Mouse (Mus musculus) left cerebral cortex, adult 6 months (tissue): ENCODE measurements around the gene Sec1. TPM values are rescaled to one million over a fixed set of nuclear protein-coding genes. Genes with fewer than 3 reads are reported as not detected.

ENCODE experiments used
- long read RNA-seq, 2 experiments: library from polyadenylated mRNA; unstranded; transcript quantifications; one replicate each; pipeline ENCODE4 v2.0.0; 2019 to 2020
- polyA plus RNA-seq: library from polyadenylated mRNA; unstranded; fragments of <200 nt; fragmentation: Nextera tagmentation; gene quantifications from 2 replicates; pipeline ENCODE4 v1.2.3, GENCODE M21; 2021

Sec1 gene
- polyA plus RNA-seq: 0.26 and 0.38 TPM in 2 replicates
- long read RNA-seq, experiment 1, partial matches to known transcripts: 2 of 6 reads
- long read RNA-seq, experiment 1, other reads (novel, unspliced or antisense): 4 of 6 reads
- long read RNA-seq, experiment 2: 0 reads

DNA sequence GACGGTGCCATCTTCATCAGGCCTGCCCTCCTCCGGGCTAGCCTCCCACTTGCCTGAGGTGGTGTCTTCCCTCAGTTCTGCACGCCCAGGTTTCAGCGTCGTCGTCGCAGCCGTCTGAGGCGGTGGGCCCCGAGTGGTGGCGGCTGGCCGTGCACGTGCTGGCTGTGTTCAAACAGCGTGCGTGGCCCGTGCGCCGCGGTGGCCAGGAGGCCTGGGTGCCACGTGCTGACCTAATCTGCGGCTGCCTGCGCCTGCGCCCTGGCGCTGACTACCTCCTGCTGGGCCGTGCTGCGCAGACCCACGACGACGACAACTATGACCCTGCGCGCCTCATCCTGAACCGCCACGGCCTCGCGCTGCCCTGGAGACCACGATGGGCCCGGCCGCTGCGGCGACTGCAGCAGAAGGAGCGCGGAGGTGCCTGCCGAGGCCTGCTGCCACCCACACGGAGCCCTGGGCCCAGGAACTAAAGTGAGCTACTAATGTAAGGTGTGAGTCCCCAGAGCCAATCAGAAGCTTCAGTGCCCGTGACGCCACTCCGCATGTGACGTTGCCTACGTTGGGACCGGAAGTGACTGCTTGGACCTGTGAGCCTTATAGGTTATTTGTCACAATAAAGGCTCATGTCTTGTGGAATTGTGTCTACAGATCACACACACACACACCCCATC is at the start of gene Sec1:
Sec1 (minus strand) TSS at position 482 of the 671 bp plus-strand sequence.

DNA sequence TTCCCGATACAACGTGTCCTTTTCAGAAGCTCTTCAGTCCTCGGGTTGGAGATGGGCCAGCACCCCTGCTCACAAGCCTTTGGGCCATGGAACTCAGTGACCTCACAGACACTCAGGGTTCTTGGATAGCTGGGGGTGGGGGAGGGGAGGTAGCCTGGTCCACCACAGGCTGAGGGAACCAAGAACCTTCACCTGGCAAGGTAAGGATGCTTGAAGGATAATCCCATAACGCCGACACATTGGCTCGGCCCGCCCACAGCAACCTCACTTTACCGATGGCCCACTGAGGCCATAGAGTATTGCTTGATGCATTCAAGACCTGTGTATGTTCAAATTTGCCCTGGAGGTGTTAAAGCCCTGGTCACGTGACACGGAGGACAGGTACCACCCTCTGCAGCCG is 31.5 kb upstream of the Sec1 start, which contains the start of gene Spaca4:
Spaca4 (minus strand) TSS at position 101 of the 400 bp plus-strand sequence.

DNA sequence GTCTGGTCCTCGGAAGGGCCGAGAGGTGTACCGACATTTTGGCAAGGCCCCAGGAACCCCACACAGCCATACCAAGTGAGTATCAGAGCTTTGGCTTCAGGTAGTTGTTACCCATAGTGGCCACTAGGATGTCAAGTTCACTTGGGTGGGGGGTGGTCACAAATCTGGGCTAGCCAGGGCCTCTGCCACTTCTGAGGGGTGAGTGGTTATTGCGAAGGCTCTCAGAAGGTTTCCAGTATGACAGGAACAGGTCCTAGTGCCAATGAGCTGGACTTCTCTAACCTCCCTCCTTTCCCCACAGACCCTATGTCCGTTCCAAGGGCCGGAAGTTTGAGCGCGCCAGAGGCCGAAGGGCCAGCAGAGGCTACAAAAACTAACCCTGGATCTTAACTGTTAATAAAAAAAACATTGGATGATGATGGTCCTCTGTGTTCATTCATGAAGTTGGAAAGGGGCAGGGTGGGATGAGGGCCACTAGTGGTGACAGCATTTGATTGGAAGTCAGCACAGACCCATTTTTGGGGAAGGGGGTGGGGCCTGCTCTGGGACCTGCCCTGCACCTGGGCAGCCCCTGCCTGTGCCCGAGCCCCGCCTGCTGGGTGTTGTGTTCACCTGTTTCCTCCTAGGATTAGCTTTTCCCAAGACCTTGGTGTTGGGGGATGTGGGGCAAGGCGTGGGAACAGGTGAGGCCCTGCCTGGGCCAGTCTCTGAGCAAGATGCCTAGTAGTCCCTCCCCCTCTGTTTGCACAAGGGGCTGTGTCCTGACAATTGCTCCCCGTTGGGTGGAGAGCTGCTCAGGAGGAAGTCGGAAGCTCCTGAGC is 26.4 kb upstream of the Sec1 start, which contains the start of gene Fam83e:
Fam83e (plus strand) TSS at position 800 of the 821 bp plus-strand sequence.

DNA sequence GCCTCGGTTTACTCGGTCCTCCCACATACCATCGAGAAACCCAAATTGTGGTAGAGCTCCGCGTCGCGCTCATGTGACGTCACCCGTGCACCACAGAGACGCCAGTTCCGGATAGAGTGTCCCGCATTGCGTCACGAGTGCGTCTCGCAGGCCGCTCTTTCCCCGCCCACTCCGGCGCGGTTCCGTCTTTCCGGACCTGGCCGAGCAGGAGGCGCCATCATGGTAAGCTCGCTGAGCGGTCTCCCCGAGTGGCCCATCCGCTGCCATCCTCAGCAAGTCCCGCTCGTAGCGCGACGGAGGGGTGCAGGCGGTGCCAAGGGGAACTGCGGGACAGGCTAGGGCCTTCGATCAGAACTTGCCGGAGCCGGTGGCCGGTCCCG is 23.7 kb upstream of the Sec1 start, which contains the start of gene Sphk2:
Sphk2 (minus strand) TSS at position 85 of the 380 bp plus-strand sequence.

DNA sequence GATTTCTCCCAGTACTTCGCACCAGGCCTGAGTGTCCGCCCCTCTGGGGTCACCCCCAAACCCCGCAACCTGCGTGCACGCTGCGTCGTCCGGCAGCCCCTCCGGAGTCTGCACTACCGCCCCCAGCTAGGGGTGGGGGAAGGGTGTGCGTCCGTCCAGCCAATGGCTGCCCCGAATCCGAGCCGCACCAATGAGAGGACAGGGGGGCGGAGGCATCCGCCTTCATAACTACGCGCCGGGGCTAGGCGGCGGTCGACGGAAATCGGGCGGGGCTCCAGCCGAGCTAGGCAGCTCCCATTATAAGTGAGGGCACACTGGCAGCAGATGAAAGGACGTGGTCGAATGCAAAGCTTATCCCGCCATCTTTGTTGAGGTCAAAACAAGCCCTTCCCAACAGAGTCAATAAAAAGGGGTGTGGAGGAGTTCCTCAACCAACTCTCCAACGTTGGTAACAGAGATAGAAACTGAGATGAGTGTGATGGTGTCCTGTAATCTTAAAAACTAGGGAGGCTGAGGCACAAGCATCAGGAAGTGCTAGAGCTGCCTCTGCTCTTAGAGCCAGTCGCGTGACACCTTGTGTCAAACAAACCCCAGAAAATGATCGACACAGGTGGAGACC is 21.0 kb upstream of the Sec1 start, which contains the start of gene Rpl18:
Rpl18 (plus strand) TSS at position 368 of the 619 bp plus-strand sequence.

DNA sequence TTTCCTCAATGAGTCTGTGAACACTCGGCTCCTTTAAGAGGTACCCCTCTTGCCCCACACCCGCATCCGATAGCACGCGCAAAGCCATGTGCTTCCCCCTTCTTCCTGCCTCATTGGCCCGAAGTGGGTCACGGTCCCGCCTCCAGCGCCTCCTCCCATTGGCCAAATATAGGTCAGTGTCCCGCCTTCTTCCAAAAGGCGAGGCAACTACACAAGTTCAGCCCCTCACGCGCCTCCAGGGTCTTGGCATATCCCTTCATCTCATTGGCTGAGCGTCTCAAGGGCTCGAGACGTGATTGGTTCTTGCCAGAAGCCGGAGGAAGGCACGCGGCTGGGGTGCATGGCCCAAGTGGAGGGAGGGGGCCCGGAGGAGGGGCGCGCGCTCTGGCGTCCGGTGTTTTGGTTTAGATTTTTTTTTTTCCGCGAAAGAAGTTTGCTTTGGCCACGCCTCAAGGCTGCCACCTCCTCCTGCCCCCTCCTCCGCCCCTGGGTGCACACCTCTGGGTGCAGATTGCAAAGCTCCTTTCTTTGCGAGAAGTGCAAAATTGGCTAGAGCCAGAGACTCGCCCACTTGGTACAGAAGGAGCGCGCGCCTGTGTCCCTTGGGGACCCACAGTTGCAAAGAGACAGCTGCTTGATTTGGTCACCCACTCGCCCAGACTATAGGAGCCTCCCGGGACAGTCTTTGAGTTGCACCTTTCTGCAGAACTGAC is 10.7 kb upstream of the Sec1 start, which contains the start of gene Dbp:
Dbp (plus strand) TSS at position 359 of the 713 bp plus-strand sequence.

DNA sequence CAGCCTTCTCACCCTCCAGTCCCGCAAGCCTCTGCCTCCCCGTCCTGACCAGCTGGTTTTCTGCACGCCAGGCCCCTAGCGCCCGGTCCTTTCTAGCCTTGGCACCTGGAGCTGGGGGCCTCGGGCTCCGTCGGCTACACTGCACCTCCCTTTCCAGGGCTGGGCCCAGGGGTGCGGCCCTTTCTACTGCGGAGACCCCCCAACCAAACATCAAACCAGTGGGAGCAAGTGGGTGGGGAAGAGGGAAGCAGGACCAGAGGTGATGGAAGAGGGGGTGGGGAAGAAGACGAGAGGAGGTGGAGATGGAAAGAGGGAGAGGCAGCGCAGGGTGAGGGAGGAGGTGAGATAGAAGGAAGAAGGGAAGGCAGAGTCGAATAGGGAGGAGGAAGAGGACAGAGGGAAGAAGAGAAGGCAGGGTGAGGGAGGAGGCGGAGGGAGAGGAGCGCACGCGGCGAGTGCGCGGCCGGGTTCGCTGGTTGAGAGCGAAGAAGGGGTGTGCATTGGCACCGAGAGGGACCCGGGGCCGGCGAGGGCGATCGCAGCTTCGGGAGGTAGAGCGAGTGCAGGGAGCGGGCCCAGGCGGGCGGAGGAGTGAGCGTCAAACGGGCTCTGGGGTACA is 5.4 kb upstream of the Sec1 start, which contains the start of gene Car11:
Car11 (plus strand) TSS at position 321 of the 619 bp plus-strand sequence.

DNA sequence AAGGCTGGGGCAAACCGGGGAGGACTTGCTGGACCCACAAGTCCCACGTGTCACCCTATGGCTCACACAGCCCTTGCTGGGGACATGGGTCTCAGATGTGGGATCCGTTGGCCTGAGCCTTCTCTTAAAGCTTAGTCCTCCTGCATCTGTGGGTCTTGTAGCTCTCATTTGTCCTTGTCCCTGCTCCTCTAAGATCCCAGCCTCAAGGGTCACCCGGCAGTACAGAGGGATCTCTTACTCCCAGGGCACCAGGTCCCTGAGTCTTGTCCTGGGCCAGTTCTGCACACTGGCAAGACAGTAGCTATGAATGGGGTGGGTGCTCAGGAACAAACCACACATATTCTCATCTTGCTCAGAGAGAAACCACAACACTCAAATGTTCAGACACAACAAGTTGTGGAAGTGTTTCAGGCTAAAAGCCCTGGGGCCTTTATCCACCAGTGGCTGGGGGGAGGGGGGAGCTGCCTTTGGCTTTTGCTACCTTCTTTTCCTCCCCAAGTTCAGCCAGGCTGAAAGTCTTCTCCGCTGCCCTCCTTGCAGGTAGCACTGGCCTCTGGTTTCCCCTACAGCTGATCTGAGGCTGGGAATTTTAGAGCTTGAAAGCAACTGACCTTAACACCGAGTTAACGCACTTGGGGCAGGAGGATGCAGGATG is 10.7 kb downstream of the Sec1 start, which contains the start of gene Ntn5:
Ntn5 (plus strand) TSS at position 627 of the 655 bp plus-strand sequence.

DNA sequence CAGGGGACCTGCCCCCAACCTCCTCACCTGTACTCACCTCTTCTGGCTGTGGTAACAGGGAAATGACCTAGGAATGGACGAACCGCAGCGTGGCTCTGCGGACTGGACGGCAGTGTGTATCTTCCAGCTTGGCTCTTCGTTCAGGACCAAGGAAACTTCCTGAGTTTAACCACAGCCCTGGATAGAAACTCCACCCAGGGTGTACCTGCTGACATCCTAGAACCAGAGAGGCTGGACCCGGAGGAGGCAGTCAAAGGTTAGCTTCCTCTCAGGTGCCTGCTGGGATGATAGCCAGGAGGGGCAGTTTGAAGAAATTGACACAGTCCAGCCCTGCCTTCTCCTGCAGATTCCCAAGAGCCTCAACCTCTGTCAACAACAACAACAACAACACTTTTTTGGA is 28.0 kb downstream of the Sec1 start, which contains the start of gene Fut2:
Fut2 (minus strand) TSS at position 234 of the 400 bp plus-strand sequence.

DNA sequence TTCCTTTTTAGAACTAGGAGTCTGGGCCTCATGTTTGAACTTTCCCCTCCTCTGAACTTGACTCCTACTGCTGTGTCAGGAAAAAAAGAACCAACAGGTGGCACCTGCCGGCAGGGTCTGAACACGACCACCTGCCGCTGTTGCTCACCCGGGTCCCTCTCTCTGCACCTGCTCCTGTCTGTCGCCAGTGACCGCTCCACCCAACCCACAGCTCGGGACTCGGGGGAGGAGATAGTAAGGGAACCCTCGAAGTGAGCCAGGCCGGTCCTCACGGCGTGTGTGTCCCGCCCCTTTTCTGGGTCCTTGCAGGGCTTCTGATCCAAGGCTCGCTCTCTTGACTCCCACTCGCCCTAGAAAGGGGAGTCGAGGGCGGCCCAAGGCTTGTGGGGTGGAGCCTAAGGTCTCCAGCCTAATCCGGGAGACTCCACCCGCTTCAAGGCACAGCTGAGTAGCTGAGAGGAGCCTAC is 54.6 kb downstream of the Sec1 start, which contains the start of gene Mamstr:
Mamstr (plus strand) TSS at position 417 of the 467 bp plus-strand sequence.

Other genes starting within 250 kb of the Sec1 start
- 1,322 and 1,591 TPM in 2 replicates for gene Ftl1, start 234.5 kb downstream of the Sec1 start, polyA plus RNA-seq
- gene Bax, start 227.5 kb downstream of the Sec1 start, polyA plus RNA-seq: 94.9 and 121 TPM in 2 replicates
- gene Tulp2, start 212.5 kb downstream of the Sec1 start, polyA plus RNA-seq: 0.08 and 0.17 TPM in 2 replicates
- gene Gm45808, start 207.6 kb downstream of the Sec1 start, polyA plus RNA-seq: not detected in 2 replicates
- gene Dhdh, start 205.6 kb downstream of the Sec1 start, polyA plus RNA-seq: 3.8 TPM in 2 replicates
- gene Nucb1, start 184.0 kb downstream of the Sec1 start, polyA plus RNA-seq: 48.4 and 64.7 TPM in 2 replicates
- 18.3 and 18.8 TPM in 2 replicates for gene Ppp1r15a, start 168.1 kb downstream of the Sec1 start, polyA plus RNA-seq
- 3.8 and 7.2 TPM in 2 replicates for gene Plekha4, start 168.1 kb downstream of the Sec1 start, polyA plus RNA-seq
- gene Hsd17b14, start 139.5 kb downstream of the Sec1 start, polyA plus RNA-seq: 0.36 and 0.38 TPM in 2 replicates
- gene Bcat2, start 124.2 kb downstream of the Sec1 start, polyA plus RNA-seq: 6.9 and 8.4 TPM in 2 replicates
- gene Fgf21, start 78.9 kb downstream of the Sec1 start, polyA plus RNA-seq: 0.22 and 0.24 TPM in 2 replicates
- 0.06 and 0.07 TPM in 2 replicates for gene Fut1, start 77.1 kb downstream of the Sec1 start, polyA plus RNA-seq
- gene Izumo1, start 72.6 kb downstream of the Sec1 start, polyA plus RNA-seq: not detected in 2 replicates
- gene Rasip1, start 66.9 kb downstream of the Sec1 start, polyA plus RNA-seq: 1.8 and 2.5 TPM in 2 replicates
- gene Mamstr, start 54.4 kb downstream of the Sec1 start, polyA plus RNA-seq: 0.89 and 2.4 TPM in 2 replicates
- gene Fut2, start 28.0 kb downstream of the Sec1 start, polyA plus RNA-seq: 0.06 and 0.09 TPM in 2 replicates
- gene Ntn5, start 10.4 kb downstream of the Sec1 start, polyA plus RNA-seq: 6.5 and 9.8 TPM in 2 replicates
- 74.9 and 93.1 TPM in 2 replicates for gene Car11, start 5.4 kb upstream of the Sec1 start, polyA plus RNA-seq
- 30.2 and 130 TPM in 2 replicates for gene Dbp, start 10.7 kb upstream of the Sec1 start, polyA plus RNA-seq
- gene Rpl18, start 21.1 kb upstream of the Sec1 start, polyA plus RNA-seq: 335 and 337 TPM in 2 replicates
- gene Sphk2, start 23.6 kb upstream of the Sec1 start, polyA plus RNA-seq: 4.9 and 10.6 TPM in 2 replicates
- 0.08 and 0.22 TPM in 2 replicates for gene Fam83e, start 26.8 kb upstream of the Sec1 start, polyA plus RNA-seq
- gene Spaca4, start 31.4 kb upstream of the Sec1 start, polyA plus RNA-seq: not detected in 2 replicates
- gene Lmtk3, start 89.3 kb upstream of the Sec1 start, polyA plus RNA-seq: 3.9 and 10.6 TPM in 2 replicates
- 22.5 and 23.3 TPM in 2 replicates for gene Sult2b1, start 90.3 kb upstream of the Sec1 start, polyA plus RNA-seq
- 173 and 183 TPM in 2 replicates for gene Cyth2, start 120.2 kb upstream of the Sec1 start, polyA plus RNA-seq
- gene Kcnj14, start 130.4 kb upstream of the Sec1 start, polyA plus RNA-seq: 2.0 and 2.3 TPM in 2 replicates
- gene Grwd1, start 136.5 kb upstream of the Sec1 start, polyA plus RNA-seq: 16.1 and 22.0 TPM in 2 replicates
- gene Kdelr1, start 178.4 kb upstream of the Sec1 start, polyA plus RNA-seq: 49.0 and 49.6 TPM in 2 replicates
- 0.39 and 1.6 TPM in 2 replicates for gene Grin2d, start 184.0 kb upstream of the Sec1 start, polyA plus RNA-seq
- gene Syngr4, start 202.3 kb upstream of the Sec1 start, polyA plus RNA-seq: not detected in 2 replicates
- gene Tmem143, start 202.5 kb upstream of the Sec1 start, polyA plus RNA-seq: 2.7 and 4.5 TPM in 2 replicates
- gene Emp3, start 227.0 kb upstream of the Sec1 start, polyA plus RNA-seq: 10.7 and 12.3 TPM in 2 replicates
- gene Ccdc114, start 229.7 kb upstream of the Sec1 start, polyA plus RNA-seq: 0.74 and 1.0 TPM in 2 replicates